Mouse (Mus musculus) spleen, postnatal 10 days (tissue): ENCODE data around the gene Vmn1r189.
"Not testable (repeated sequence)": the region's sequence is repeated elsewhere in the genome, so short reads cannot be mapped to it uniquely, and the experiment has no call there.

Experiments
- DNase-seq, 2 experiments: peaks; one replicate each; pipeline ENCODE4 v3.0.0; 2021 to 2022; ENCODE audit warnings: low spot score in 2 of 2

Gene Vmn1r189

GRCm38 (mm10) chr13:22105724-22106123 lies at the start of gene Vmn1r189:
Gene Vmn1r189, minus strand, starts transcription at chr13:22105824.
- DNase-seq, result not testable (repeated sequence)

DNA sequence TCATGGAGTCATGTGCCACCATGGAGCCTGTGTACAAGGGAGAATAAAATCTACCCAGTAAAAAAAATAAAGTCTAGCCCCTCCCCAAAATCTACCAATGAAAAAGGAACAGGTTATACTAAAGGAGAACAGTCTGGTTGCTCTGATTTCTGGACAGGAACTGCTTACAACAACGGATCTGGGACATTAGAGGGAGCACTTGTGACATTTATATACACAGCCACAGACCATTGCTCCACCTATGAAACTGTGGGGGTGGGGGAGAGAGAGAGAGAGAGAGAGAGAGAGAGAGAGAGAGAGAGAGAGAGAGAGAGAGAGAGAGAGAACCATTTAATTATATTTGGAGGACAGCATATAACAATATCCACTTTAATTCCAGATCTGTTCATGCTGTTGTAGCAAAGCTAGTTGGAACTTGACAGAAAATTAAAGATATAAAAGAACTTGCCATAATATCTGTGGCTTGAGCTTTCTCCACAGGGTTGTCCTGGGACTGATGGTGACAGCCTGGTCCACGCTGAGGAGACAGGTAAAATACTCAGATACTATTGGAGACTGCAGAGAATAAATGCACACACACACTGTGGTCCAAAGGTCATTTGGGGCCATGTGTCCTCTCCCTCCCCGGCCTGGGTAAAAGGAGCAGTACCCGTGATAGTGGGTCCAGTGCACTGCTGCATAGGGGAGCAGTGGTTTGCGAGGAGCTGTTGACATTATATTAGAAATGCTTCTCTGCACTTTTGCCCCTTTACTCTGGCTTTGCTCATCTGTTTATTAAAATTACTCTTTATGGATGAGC lies 31.1 kb upstream of the Vmn1r189 start:
- not testable (repeated sequence) for DNase-seq

- not testable (repeated sequence) for DNase-seq
These were observed 21.5 kb downstream of the Vmn1r189 start, which contains the start of gene Vmn1r188 for GRCm38 (mm10) chr13:22084140-22084539. Gene Vmn1r188, plus strand, starts transcription at chr13:22084440.

DNA sequence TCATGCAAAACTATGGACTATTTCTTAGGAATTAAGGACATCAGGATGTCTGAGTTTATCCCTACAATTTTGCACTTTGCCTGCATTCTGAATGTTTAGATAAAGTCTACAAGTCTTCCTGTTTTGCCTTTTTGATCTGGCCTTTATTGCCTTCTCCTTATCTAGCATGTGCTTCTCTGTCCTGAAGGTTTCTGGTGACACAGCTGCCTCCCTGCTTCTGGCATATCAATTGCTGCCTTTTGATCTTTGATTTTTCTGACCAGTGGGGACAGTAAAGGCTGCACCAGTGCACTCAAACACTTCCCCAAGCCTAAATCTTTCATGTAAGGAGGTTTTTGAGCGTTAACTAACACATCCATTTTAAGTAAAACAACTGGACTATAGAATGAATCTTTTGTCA lies 42.2 kb downstream of the Vmn1r189 start:
- DNase-seq, result no peak

DNA sequence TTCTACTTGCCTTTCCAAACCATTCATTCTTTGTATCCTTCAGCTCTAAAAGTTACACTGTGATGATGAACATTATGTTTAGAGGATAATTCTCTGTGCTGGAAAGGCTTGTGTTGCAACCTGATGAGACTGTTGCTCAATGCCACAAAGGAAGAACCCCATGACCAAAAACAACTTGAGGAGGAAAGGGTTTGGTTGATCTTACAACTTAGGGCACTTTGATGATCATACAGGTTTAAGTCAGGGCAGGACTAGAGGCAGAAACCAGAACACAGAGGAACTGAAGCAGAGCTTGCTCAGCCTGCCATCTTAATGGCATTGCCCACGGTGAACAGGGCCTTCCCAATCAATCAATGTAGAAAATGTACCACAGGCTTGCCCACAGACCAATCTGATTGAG lies 44.2 kb downstream of the Vmn1r189 start:
- no peak for DNase-seq

- DNase-seq, result no peak
These were observed 51.9 kb downstream of the Vmn1r189 start for GRCm38 (mm10) chr13:22053754-22054153.

- no peak for DNase-seq
These were observed 54.1 kb downstream of the Vmn1r189 start for GRCm38 (mm10) chr13:22051523-22051859.

DNA sequence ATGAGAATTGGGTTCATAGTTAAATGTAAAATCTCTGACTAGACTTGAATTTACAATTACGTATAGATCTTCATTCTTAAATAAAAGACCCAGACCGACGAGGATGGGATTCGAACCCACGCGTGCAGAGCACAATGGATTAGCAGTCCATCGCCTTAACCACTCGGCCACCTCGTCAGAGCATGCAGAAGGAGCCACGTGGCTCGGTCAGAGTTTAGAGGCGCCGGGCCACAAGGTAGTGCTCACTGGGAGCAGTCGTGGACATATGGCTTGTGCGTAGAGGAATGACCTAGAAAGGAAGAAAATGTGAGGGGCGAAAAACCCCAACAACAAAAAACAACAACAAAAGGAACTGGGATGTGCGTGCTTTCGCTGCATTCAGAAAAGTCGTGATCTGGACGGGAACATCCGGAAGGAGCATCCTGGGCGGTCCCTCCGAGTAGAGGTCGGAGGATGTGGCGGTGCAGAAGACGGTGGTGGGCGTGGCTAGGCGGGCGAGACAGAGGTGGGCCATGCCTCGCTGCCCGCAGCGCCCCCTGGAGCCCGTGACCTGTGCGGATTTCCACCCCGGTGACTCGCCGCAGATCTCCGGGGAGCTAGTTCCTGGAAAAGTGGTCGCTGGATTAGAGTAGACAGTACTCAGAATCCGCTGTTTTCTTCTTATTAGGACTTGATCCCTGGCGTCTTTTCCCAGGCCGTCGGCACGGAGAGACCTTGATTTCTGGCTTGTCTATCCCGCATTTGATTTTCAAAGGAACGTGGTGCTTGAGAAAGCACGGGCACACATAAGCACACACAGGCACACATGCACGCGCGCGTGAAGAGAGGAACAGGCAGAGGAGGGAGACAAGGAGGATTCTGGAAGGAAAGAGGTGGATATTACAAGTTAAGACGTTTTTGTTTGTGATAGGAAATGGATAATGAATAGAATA lies 54.8 kb downstream of the Vmn1r189 start:
- peak; percentile 85 to 96 for DNase-seq
